In the genomic region with DNA sequence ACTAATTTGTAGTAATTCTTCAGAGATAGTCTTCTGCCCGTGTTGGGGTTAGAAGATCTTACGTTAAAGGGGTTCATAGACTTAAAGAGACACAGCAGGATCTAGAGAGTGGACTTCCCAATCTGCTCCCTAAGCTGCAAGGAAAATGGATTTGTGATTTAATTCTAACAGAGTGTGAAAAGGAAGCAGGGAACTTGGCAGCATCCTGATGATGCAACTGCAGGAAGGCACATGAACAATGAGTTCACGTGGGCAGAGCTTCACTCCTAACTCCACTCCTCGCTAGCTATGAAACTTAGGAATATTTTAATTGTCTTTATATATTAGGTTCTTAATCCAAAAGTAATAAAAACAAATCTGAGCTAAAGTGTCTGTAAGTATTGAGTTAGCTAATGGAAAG, we compare ENCODE assay signal across 23 mouse cellular contexts.
DNase-seq lines count a peak whose midpoint lies in the region; ATAC-seq and TF ChIP-seq lines count a peak whose summit lies in the region.
"Had no signal": no experiment of that assay in that cellular context is flagged by ENCODE, and none has a peak within 500 bp of the region (broad histone marks: within the 10 kb centered on the region; RNA-seq: fewer than 3 reads in every experiment).

No protein-coding gene starts in this region.

- H3K36me3 ChIP-seq in hindbrain, embryonic 16.5 days (ENCODE audit: control insufficient read depth, insufficient read depth, low read length) = no peaks in the 10 kb centered on the region
- no peaks in the 10 kb centered on the region for H3K36me3 ChIP-seq in hindbrain, embryonic 11.5 days (ENCODE audit: control insufficient read depth, insufficient read depth, low read length)
- H3K36me3 ChIP-seq in midbrain, embryonic 14.5 days (ENCODE audit: control insufficient read depth, insufficient read depth, low read length) = no peaks in the 10 kb centered on the region
- no peaks in the 10 kb centered on the region for H3K36me3 ChIP-seq in midbrain, embryonic 11.5 days (ENCODE audit: control insufficient read depth, insufficient read depth, low read length)
- no peaks in the 10 kb centered on the region for H3K36me3 ChIP-seq in myocyte (ENCODE audit: control insufficient read depth, insufficient read depth)
- H3K36me3 ChIP-seq: embryonic facial prominence, embryonic 12.5 days; embryonic facial prominence, embryonic 15.5 days; intestine, embryonic 15.5 days had no signal

- DNase-seq in hindbrain, embryonic 11.5 days (ENCODE audit: low spot score) = no peak
- peak; percentile 12 for DNase-seq in midbrain, embryonic 14.5 days
- DNase-seq in midbrain, embryonic 11.5 days (ENCODE audit: low spot score, missing footprints) = no peak
- peak; percentile 5 for DNase-seq in adipocyte (ENCODE audit: low spot score)
- DNase-seq in lung, postnatal 4 days = no peak
- DNase-seq: adrenal gland, postnatal 10 days; adrenal gland, postnatal 36 days; cerebellum, adult 11-12 months; cerebellum, adult 8-10 months; cerebellum, postnatal 14 days; forebrain, postnatal 0 days; gastrocnemius, adult 2 months; gastrocnemius, postnatal 14 days; heart, adult 11 months had no signal

- 0 out of 2 replicates have a peak, but pooled peaks have one; percentile 37 for ATAC-seq in hindbrain, embryonic 16.5 days
- no peak for ATAC-seq in hindbrain, embryonic 11.5 days (ENCODE audit: low FRiP score)
- ATAC-seq in midbrain, embryonic 14.5 days (ENCODE audit: low FRiP score, low TSS enrichment) = no peak
- no peak for ATAC-seq in midbrain, embryonic 11.5 days (ENCODE audit: low FRiP score)
- ATAC-seq: CD4-positive, CD25-positive, alpha-beta regulatory T cell, adult 4 months; forebrain, embryonic 14.5 days; forebrain, postnatal 0 days; intestine, embryonic 15.5 days had no signal

- H3K9me3 ChIP-seq in hindbrain, embryonic 16.5 days (ENCODE audit: control insufficient read depth, low read length) = no peaks in the 10 kb centered on the region
- H3K9me3 ChIP-seq in hindbrain, embryonic 11.5 days (ENCODE audit: control insufficient read depth, low read length) = no peaks in the 10 kb centered on the region
- no peaks in the 10 kb centered on the region for H3K9me3 ChIP-seq in midbrain, embryonic 14.5 days (ENCODE audit: control insufficient read depth, low read length)
- H3K9me3 ChIP-seq in midbrain, embryonic 11.5 days (ENCODE audit: control insufficient read depth, low read length) = no peaks in the 10 kb centered on the region
- H3K9me3 ChIP-seq: embryonic facial prominence, embryonic 12.5 days; embryonic facial prominence, embryonic 15.5 days; intestine, embryonic 15.5 days had no signal

- 71% methylated on average over 4 of the region's 4 CpGs for WGBS in hindbrain, embryonic 16.5 days
- 90% methylated on average over 4 of the region's 4 CpGs for WGBS in hindbrain, embryonic 11.5 days
- WGBS in midbrain, embryonic 14.5 days = 57% methylated on average over 4 of the region's 4 CpGs
- WGBS in midbrain, embryonic 11.5 days = 70% methylated on average over 4 of the region's 4 CpGs

- no peak overlapping the region for H3K4me2 ChIP-seq in hindbrain, embryonic 16.5 days (ENCODE audit: low read length)
- no peak overlapping the region for H3K4me2 ChIP-seq in hindbrain, embryonic 11.5 days (replicated peaks; ENCODE audit: low read depth, low read length)
- H3K4me2 ChIP-seq in midbrain, embryonic 14.5 days (ENCODE audit: low read length) = no peak overlapping the region
- H3K4me2 ChIP-seq in midbrain, embryonic 11.5 days = no peak overlapping the region
- H3K4me2 ChIP-seq in myocyte (ENCODE audit: low read depth) = no peak overlapping the region
- H3K4me2 ChIP-seq: embryonic facial prominence, embryonic 12.5 days; embryonic facial prominence, embryonic 15.5 days; heart, embryonic 11.5 days; hindbrain, embryonic 14.5 days; intestine, embryonic 15.5 days had no signal

- no peak for TF ChIP-seq POLR2A in myocyte (IDR thresholded peaks at IDR 0.05; ENCODE audit: insufficient read length, low read depth)

- no peaks in the 10 kb centered on the region for H3K79me2 ChIP-seq in myocyte (ENCODE audit: control insufficient read depth, insufficient read depth)

- H3K27me3 ChIP-seq in hindbrain, embryonic 16.5 days (replicated peaks; ENCODE audit: control insufficient read depth, insufficient read depth, low read length) = no peaks in the 10 kb centered on the region; the same call in 1 of the 2 replicates
- no peaks in the 10 kb centered on the region for H3K27me3 ChIP-seq in hindbrain, embryonic 11.5 days (ENCODE audit: control insufficient read depth, insufficient read depth, low read length)
- H3K27me3 ChIP-seq in midbrain, embryonic 14.5 days (ENCODE audit: control insufficient read depth, insufficient read depth, low read length) = no peaks in the 10 kb centered on the region
- no peaks in the 10 kb centered on the region for H3K27me3 ChIP-seq in midbrain, embryonic 11.5 days (ENCODE audit: control insufficient read depth, insufficient read depth, low read length)
- no peaks in the 10 kb centered on the region for H3K27me3 ChIP-seq in myocyte (ENCODE audit: control insufficient read depth, insufficient read depth, insufficient read length)
- H3K27me3 ChIP-seq: embryonic facial prominence, embryonic 12.5 days; embryonic facial prominence, embryonic 15.5 days; intestine, embryonic 15.5 days had no signal

- no peaks in the 10 kb centered on the region for H3K4me1 ChIP-seq in hindbrain, embryonic 16.5 days (ENCODE audit: control insufficient read depth, insufficient read depth, low read depth, low read length)
- no peaks in the 10 kb centered on the region for H3K4me1 ChIP-seq in hindbrain, embryonic 11.5 days (replicated peaks; ENCODE audit: control insufficient read depth, insufficient read depth, low read length)
- H3K4me1 ChIP-seq in midbrain, embryonic 14.5 days (ENCODE audit: control insufficient read depth, insufficient read depth, low read length) = no peaks in the 10 kb centered on the region
- H3K4me1 ChIP-seq in midbrain, embryonic 11.5 days (ENCODE audit: control insufficient read depth, insufficient read depth, low read length) = no peaks in the 10 kb centered on the region
- H3K4me1 ChIP-seq: embryonic facial prominence, embryonic 12.5 days; embryonic facial prominence, embryonic 15.5 days; intestine, embryonic 15.5 days had no signal

- no peak overlapping the region for H3K27ac ChIP-seq in hindbrain, embryonic 16.5 days (ENCODE audit: low read depth, low read length)
- no peak overlapping the region for H3K27ac ChIP-seq in hindbrain, embryonic 11.5 days (ENCODE audit: low read depth, low read length)
- H3K27ac ChIP-seq in midbrain, embryonic 14.5 days (replicated peaks; ENCODE audit: low read depth, low read length) = no peak overlapping the region
- H3K27ac ChIP-seq in midbrain, embryonic 11.5 days (ENCODE audit: low read depth, low read length) = no peak overlapping the region
- H3K27ac ChIP-seq: embryonic facial prominence, embryonic 12.5 days; embryonic facial prominence, embryonic 15.5 days; gastrocnemius, adult 2 months; hindbrain, embryonic 14.5 days; intestine, embryonic 15.5 days had no signal

- H3K9ac ChIP-seq in hindbrain, embryonic 16.5 days (ENCODE audit: low read depth, low read length) = no peak overlapping the region
- H3K9ac ChIP-seq in hindbrain, embryonic 11.5 days (ENCODE audit: low read depth, low read length) = no peak overlapping the region
- H3K9ac ChIP-seq in midbrain, embryonic 14.5 days (replicated peaks; ENCODE audit: low read length) = no peak overlapping the region
- no peak overlapping the region for H3K9ac ChIP-seq in midbrain, embryonic 11.5 days (ENCODE audit: low read length)
- H3K9ac ChIP-seq: embryonic facial prominence, embryonic 12.5 days; embryonic facial prominence, embryonic 15.5 days; forebrain, postnatal 0 days; hindbrain, embryonic 14.5 days; intestine, embryonic 15.5 days had no signal

- no peak overlapping the region for H3K4me3 ChIP-seq in hindbrain, embryonic 16.5 days (ENCODE audit: low read length)
- H3K4me3 ChIP-seq in hindbrain, embryonic 11.5 days (ENCODE audit: low read depth, low read length) = no peak overlapping the region
- no peak overlapping the region for H3K4me3 ChIP-seq in midbrain, embryonic 14.5 days (replicated peaks; ENCODE audit: low read depth, low read length)
- no peak overlapping the region for H3K4me3 ChIP-seq in midbrain, embryonic 11.5 days (ENCODE audit: low read depth, low read length)
- H3K4me3 ChIP-seq in myocyte = no peak overlapping the region
- H3K4me3 ChIP-seq: embryonic facial prominence, embryonic 12.5 days; embryonic facial prominence, embryonic 15.5 days; intestine, embryonic 15.5 days had no signal

- no peak overlapping the region for H3ac ChIP-seq in myocyte (ENCODE audit: control insufficient read depth, insufficient read length)

TF ChIP-seq in myocyte, 11 proteins besides CTCF, POLR2A, EP300 and RAD21:
- TF ChIP-seq CEBPB (IDR thresholded peaks at IDR 0.05; ENCODE audit: insufficient read depth, poor library complexity, severe bottlenecking) = peak; percentile 71; the same call in 1 of the 2 replicates
- no peak for TF ChIP-seq POLR2AphosphoS2 (IDR thresholded peaks at IDR 0.05; ENCODE audit: insufficient read length, low read depth)
- no peak for TF ChIP-seq SRF (IDR thresholded peaks at IDR 0.05; ENCODE audit: control insufficient read depth, insufficient read length, low read depth)
- no peak for TF ChIP-seq E2F4 (IDR thresholded peaks at IDR 0.05; ENCODE audit: insufficient read depth)

Comparison
In these comparisons a context has a peak if more than half of its experiments do, and no peak if none do; other contexts are left out.
1. DNase-seq: peak in midbrain, embryonic 14.5 days (single experiment) and adipocyte (single experiment); none in hindbrain, embryonic 11.5 days (single experiment), midbrain, embryonic 11.5 days (single experiment) and lung, postnatal 4 days (0 of 2).